In genomic region chr1:85651770-85652275, GRCm38 (mm10) we compare ENCODE assay signal across 9 mouse cellular contexts. TPM values are rescaled to one million over a fixed set of nuclear protein-coding genes. Genes with fewer than 3 reads are reported as not detected.
A peak's percentile ranks its signal among the peaks of the same experiment; 100 is the strongest.
DNase-seq lines count a peak whose midpoint lies in the region; TF ChIP-seq lines count a peak whose summit lies in the region.
"Not testable (repeated sequence)": the region's sequence is repeated elsewhere in the genome, so short reads cannot be mapped to it uniquely, and the experiment has no call there.
"Had no signal": no experiment of that assay in that cellular context is flagged by ENCODE, and none has a peak within 500 bp of the region (broad histone marks: within the 10 kb centered on the region; RNA-seq: fewer than 3 reads in every experiment).

No protein-coding gene starts in this region.

- intact Hi-C loops in heart, adult 2 months (cut with DNase I), result not testable (repeated sequence)

- DNase-seq in adrenal gland, postnatal 10 days, result peak; percentile 6
- peak; percentile 19 to 20 for DNase-seq in cerebellum, postnatal 36 days
- peak; percentile 20 to 35 for DNase-seq in heart, adult 2 months
- DNase-seq in kidney, postnatal 10 days, result peak; percentile 37
- peak; percentile 34 to 36 for DNase-seq in layer of hippocampus, postnatal 14 days (ENCODE audit: low spot score in 2 of 2)
- DNase-seq in lung, postnatal 36 days, result peak; percentile 7

- not testable (repeated sequence) for H3K36me3 ChIP-seq in heart, adult 2 months (ENCODE audit: control insufficient read depth, insufficient read depth, low read length); small intestine, adult 2 months (ENCODE audit: control insufficient read depth, insufficient read depth, low read length)

- not testable (repeated sequence) for TF ChIP-seq CTCF in heart, adult 2 months (IDR thresholded peaks at IDR 0.05); small intestine, adult 2 months (IDR thresholded peaks at IDR 0.05; ENCODE audit: extremely low read depth, insufficient read length, insufficient replicate concordance, low read depth, low read length)

- peak overlapping the region; percentile 51 for H3K27ac ChIP-seq in heart, adult 2 months
- H3K27ac ChIP-seq in small intestine, adult 2 months (ENCODE audit: insufficient read depth, low read depth, low read length), result peak overlapping the region; percentile 58

- not testable (repeated sequence) for H3K79me2 ChIP-seq in heart, adult 2 months (replicated peaks; ENCODE audit: control insufficient read depth, insufficient read depth, low read length)

- not testable (repeated sequence) for TF ChIP-seq EP300 in heart, adult 2 months (IDR thresholded peaks at IDR 0.05; ENCODE audit: insufficient read depth, low read depth, low read length)

- H3K4me1 ChIP-seq in heart, adult 2 months (ENCODE audit: control insufficient read depth, insufficient read depth, low read length); small intestine, adult 2 months (ENCODE audit: control insufficient read depth, insufficient read depth, insufficient read length, low read length): not testable (repeated sequence)

- H3K27me3 ChIP-seq in heart, adult 2 months (ENCODE audit: control insufficient read depth, insufficient read depth, low read length); small intestine, adult 2 months (ENCODE audit: control insufficient read depth, insufficient read depth, low read length): not testable (repeated sequence)

- H3K9ac ChIP-seq in heart, adult 2 months (ENCODE audit: low read depth, low read length), result 0 out of 2 replicates have a peak overlapping the region, but pooled peaks have one; percentile 16

- WGBS in heart, adult 2 months, result 55% methylated on average over 13 of the region's 13 CpGs
- WGBS in small intestine, adult 2 months, result 51% methylated on average over 13 of the region's 13 CpGs

- not testable (repeated sequence) for TF ChIP-seq POLR2A in heart, adult 2 months (IDR thresholded peaks at IDR 0.05; ENCODE audit: insufficient read depth, low read depth, low read length); small intestine, adult 2 months (IDR thresholded peaks at IDR 0.05; ENCODE audit: low read depth, low read length)

- H3K4me3 ChIP-seq in heart, adult 2 months, result peak overlapping the region; percentile 32
- peak overlapping the region; percentile 50 for H3K4me3 ChIP-seq in small intestine, adult 2 months (ENCODE audit: low read depth, low read length)

RNA-seq across cellular contexts. Expression of gene Sp100, which starts 2.0 kb away (rescaled TPM):
- total RNA-seq in adrenal gland, postnatal 10 days (2021), result 10 to 100 TPM; 13.8 to 19.8 TPM
- total RNA-seq in heart, adult 2 months (2021), result 10 to 100 TPM; 16.9 to 21.6 TPM
- polyA plus RNA-seq in heart, adult 2 months (2012; rRNA removed), result 13.5 and 25.3 TPM in 2 replicates
- under 1 TPM; 0.43 to 0.44 TPM for total RNA-seq in layer of hippocampus, postnatal 14 days (2021)
- 3.8 and 10.1 TPM in 2 replicates for polyA plus RNA-seq in small intestine, adult 2 months (2012; rRNA removed)
- polyA plus RNA-seq: forebrain, embryonic 16.5 days had no signal

RNA-seq across cellular contexts. Expression of gene Sp140, which starts 51.6 kb away (rescaled TPM):
- total RNA-seq in adrenal gland, postnatal 10 days (2021), result 1 to 10 TPM; 4.5 to 4.6 TPM
- 1 to 10 TPM; 2.7 to 3.1 TPM for total RNA-seq in heart, adult 2 months (2021)
- polyA plus RNA-seq in heart, adult 2 months (2012; rRNA removed), result 2.2 and 2.5 TPM in 2 replicates
- total RNA-seq in layer of hippocampus, postnatal 14 days (2021), result under 1 TPM; 0.60 to 0.65 TPM
- 1.3 and 3.6 TPM in 2 replicates for polyA plus RNA-seq in small intestine, adult 2 months (2012; rRNA removed)
- polyA plus RNA-seq: erythroblast, embryonic 14.5 days had no signal

RNA-seq across cellular contexts. Expression of gene Sp110, which starts 53.2 kb away (rescaled TPM):
- total RNA-seq in adrenal gland, postnatal 10 days (2021), result 1 to 10 TPM; 4.2 to 4.5 TPM
- 1 to 10 TPM; 3.0 to 3.2 TPM for total RNA-seq in heart, adult 2 months (2021)
- polyA plus RNA-seq in heart, adult 2 months (2012; rRNA removed), result 7.3 and 11.6 TPM in 2 replicates
- total RNA-seq in layer of hippocampus, postnatal 14 days (2021), result 1 to 10 TPM in 1 of 2 experiments, under 1 TPM in 1; 0.38 to 1.8 TPM
- polyA plus RNA-seq in small intestine, adult 2 months (2012; rRNA removed), result 5.4 and 11.7 TPM in 2 replicates

Comparison
In these comparisons a context has a peak if more than half of its experiments do, and no peak if none do; other contexts are left out.
1. Peak in every context shown above with its lines: DNase-seq, H3K4me3 ChIP-seq and H3K27ac ChIP-seq.
2. RNA of gene Sp100, which starts 2.0 kb away (total RNA-seq): 16.9 to 21.6 TPM in heart, adult 2 months and 13.8 to 19.8 TPM in adrenal gland, postnatal 10 days; 0.43 to 0.44 TPM in layer of hippocampus, postnatal 14 days; every median in the first group is over 10 times any median in the second.